Mouse (Mus musculus) liver, postnatal 0 days (tissue): ENCODE measurements around the gene Spock1. TPM values are rescaled to one million over a fixed set of nuclear protein-coding genes. Genes with fewer than 3 reads are reported as not detected.

ENCODE experiments used
- ATAC-seq: fragments of 200-750 bp; cut with Nextera tagmentation; 2 replicates; pipeline ENCODE4 v1.8.0; 2017; ENCODE audit warnings: mild to moderate bottlenecking, moderate library complexity
- DNase-seq: peaks from one replicate; pipeline ENCODE4 v3.0.0-alpha.2; 2016
- H3K27ac ChIP-seq: fragments of 300-500 bp; sonication (generic); 2 replicates; pipeline ENCODE4 v1.5.1; 2014; ENCODE audit warnings: antibody characterized with exemption, moderate library complexity, mild to moderate bottlenecking, low read depth
- H3K27me3 ChIP-seq: fragments of 300-500 bp; sonication (generic); 2 replicates; pipeline ENCODE4 v1.6.1; 2014; ENCODE audit warnings: low read length, control low read depth, mixed read lengths; ENCODE audit not compliant: insufficient read depth
- H3K36me3 ChIP-seq: fragments of 300-500 bp; sonication (generic); replicated peaks from 2 replicates; pipeline ENCODE4 v1.6.1; 2014; ENCODE audit warnings: mild to moderate bottlenecking, control low read depth, low read length, moderate library complexity, mixed read lengths; ENCODE audit not compliant: insufficient read depth
- H3K4me1 ChIP-seq: fragments of 300-500 bp; sonication (generic); 2 replicates; pipeline ENCODE4 v1.6.1; 2014; ENCODE audit warnings: antibody characterized with exemption, mild to moderate bottlenecking, control low read depth; ENCODE audit not compliant: insufficient read depth
- H3K4me2 ChIP-seq: fragments of 300-500 bp; sonication (generic); 2 replicates; pipeline ENCODE4 v1.6.1; 2014; ENCODE audit warnings: low read depth, mild to moderate bottlenecking, low read length, moderate library complexity, mixed read lengths
- H3K4me3 ChIP-seq: fragments of 300-500 bp; sonication (generic); 2 replicates; pipeline ENCODE4 v1.5.1; 2014; ENCODE audit warnings: low read depth, low read length
- H3K9ac ChIP-seq: fragments of 300-500 bp; sonication (generic); replicated peaks from 2 replicates; pipeline ENCODE4 v1.6.1; 2014; ENCODE audit warnings: mild to moderate bottlenecking, moderate library complexity
- H3K9me3 ChIP-seq: fragments of 300-500 bp; sonication (generic); 2 replicates; pipeline ENCODE4 v1.6.1; 2016; ENCODE audit warnings: mild to moderate bottlenecking, control low read depth, low read length, mixed read lengths
- CTCF ChIP-seq: sonication (generic); IDR thresholded peaks from 2 replicates; pipeline ENCODE4 v1.5.1; 2016; ENCODE audit warnings: antibody characterized with exemption, low read depth
- EP300 ChIP-seq: IDR thresholded peaks from 2 replicates; pipeline ENCODE4 v1.6.1; 2016; ENCODE audit warnings: antibody characterized with exemption, low read depth, mild to moderate bottlenecking
- WGBS: fragments of 180-500 bp; shearing (Covaris S2); extraction: QIAGEN DNeasy Blood & Tissue Kit; methylation state at CpG from one replicate; pipeline ENCODE4 v1.1.7; 2014; ENCODE audit not compliant: insufficient replicate concordance; 5-methylcytosine and 5-hydroxymethylcytosine counted together
- polyA plus RNA-seq: library from polyadenylated mRNA; unstranded; fragments of >200 nt; fragmentation: Nextera tagmentation; extraction: Ambion mirVana; gene quantifications from 2 replicates; pipeline ENCODE4 v1.2.1, GENCODE M21; 2015

Spock1 gene
- not detected in 2 replicates for polyA plus RNA-seq

- peak within 1 kb of the TSS; percentile 38; the same call in 1 of the 2 replicates for H3K4me2 ChIP-seq
- H3K4me3 ChIP-seq, result peak within 1 kb of the TSS; percentile 17; the same call in 1 of the 2 replicates
- ATAC-seq (no peak), DNase-seq (peak; percentile 79)
- peaks cover 21% of the 10 kb centered on the region for H3K27me3 ChIP-seq
- WGBS, result 1% methylated on average over 23 of the region's 32 CpGs
- no peaks in the 10 kb centered on the region for H3K36me3 ChIP-seq
- TF ChIP-seq CTCF (peak; percentile 83), EP300 (no peak)
- H3K27ac ChIP-seq, result no peak within 1 kb of the TSS
- H3K9ac ChIP-seq, result no peak within 1 kb of the TSS
- 0 out of 2 replicates have a peak, but pooled peaks cover 7% of the 10 kb centered on the region for H3K9me3 ChIP-seq
- peaks cover 3% of the 10 kb centered on the region; the same call in 1 of the 2 replicates for H3K4me1 ChIP-seq
Observed at GRCm38 (mm10) chr13:57908266-57908582, at the start of gene Spock1. TSS of gene Spock1 (minus strand) at chr13:57908332.

DNA sequence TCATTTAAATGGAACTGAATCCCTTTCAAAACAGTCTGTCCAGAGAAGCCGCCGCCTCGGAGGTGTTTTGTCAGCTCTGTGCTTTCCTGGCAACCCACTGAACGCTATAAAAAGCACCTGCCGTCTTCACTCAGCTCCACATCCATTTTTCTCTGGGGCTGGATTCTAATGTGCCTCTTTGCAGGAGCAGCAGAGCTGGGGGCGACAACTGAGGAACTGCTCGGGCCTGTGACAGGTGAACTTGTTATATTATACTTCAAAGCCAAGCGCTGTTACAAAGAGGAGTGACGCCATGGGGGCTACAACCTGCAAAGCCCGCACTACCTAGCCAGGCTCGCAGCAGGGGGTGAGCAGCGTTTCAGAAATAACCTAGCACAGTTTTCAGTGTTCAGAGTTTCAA, 42.0 kb upstream of the Spock1 start:
- H3K9ac ChIP-seq, result no peak overlapping the region
- WGBS, result 79% methylated on average over 12 of the region's 12 CpGs
- no peaks in the 10 kb centered on the region for H3K36me3 ChIP-seq
- H3K27me3 ChIP-seq, result no peaks in the 10 kb centered on the region
- no peak overlapping the region for H3K4me3 ChIP-seq
- no peak overlapping the region for H3K4me2 ChIP-seq
- no peak overlapping the region for H3K27ac ChIP-seq
- H3K4me1 ChIP-seq, result no peaks in the 10 kb centered on the region
- no peak for TF ChIP-seq EP300
- TF ChIP-seq CTCF, result no peak
- DNase-seq (no peak), ATAC-seq (no peak)
- H3K9me3 ChIP-seq, result no peaks in the 10 kb centered on the region

GRCm38 (mm10) chr13:57949513-57949912, 41.4 kb upstream of the Spock1 start:
- Histone ChIP-seq H3K4me3 (no peak overlapping the region), H3K4me2 (no peak overlapping the region), H3K36me3 (no peaks in the 10 kb centered on the region), H3K27ac (no peak overlapping the region), H3K27me3 (no peaks in the 10 kb centered on the region), H3K4me1 (no peaks in the 10 kb centered on the region), H3K9me3 (no peaks in the 10 kb centered on the region), H3K9ac (no peak overlapping the region)
- 77% methylated on average over 4 of the region's 4 CpGs for WGBS
- DNase-seq, result no peak
- TF ChIP-seq EP300, result no peak
- no peak for ATAC-seq

GRCm38 (mm10) chr13:57945197-57945596, 37.1 kb upstream of the Spock1 start:
- H3K4me3 ChIP-seq, result no peak overlapping the region
- TF ChIP-seq CTCF (no peak), EP300 (no peak)
- H3K4me1 ChIP-seq, result no peaks in the 10 kb centered on the region
- ATAC-seq, result no peak
- WGBS, result 68% methylated on average over 11 of the region's 11 CpGs
- H3K4me2 ChIP-seq, result no peak overlapping the region
- no peaks in the 10 kb centered on the region for H3K27me3 ChIP-seq
- H3K9ac ChIP-seq, result no peak overlapping the region
- no peak overlapping the region for H3K27ac ChIP-seq
- no peaks in the 10 kb centered on the region for H3K9me3 ChIP-seq
- no peak for DNase-seq
- H3K36me3 ChIP-seq, result no peaks in the 10 kb centered on the region

DNA sequence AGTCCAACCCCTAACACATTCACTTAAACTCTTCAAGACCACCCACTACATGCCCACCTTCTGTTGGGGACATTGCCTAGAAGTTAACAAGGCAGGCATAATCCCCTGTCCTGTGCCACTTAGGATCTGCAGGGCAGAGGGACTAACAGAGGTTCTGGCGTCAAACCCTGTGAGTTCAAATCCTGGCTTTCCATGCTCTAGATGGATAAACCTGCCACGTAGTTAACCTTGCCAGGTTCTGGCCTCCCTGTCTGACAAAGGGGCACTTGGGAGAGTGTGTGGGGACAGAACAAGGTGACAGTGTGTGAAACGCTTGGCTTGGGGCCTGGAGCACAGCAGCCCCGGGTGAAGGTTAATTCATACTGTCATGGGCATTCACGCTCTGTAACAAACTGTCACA, 36.3 kb upstream of the Spock1 start:
- H3K36me3 ChIP-seq, result no peaks in the 10 kb centered on the region
- H3K9me3 ChIP-seq, result no peaks in the 10 kb centered on the region
- no peak overlapping the region for H3K9ac ChIP-seq
- H3K4me3 ChIP-seq, result no peak overlapping the region
- TF ChIP-seq CTCF (no peak), EP300 (no peak)
- H3K4me2 ChIP-seq, result no peak overlapping the region
- ATAC-seq (no peak), DNase-seq (no peak)
- no peaks in the 10 kb centered on the region for H3K27me3 ChIP-seq
- H3K4me1 ChIP-seq, result no peaks in the 10 kb centered on the region
- WGBS, result 74% methylated on average over 5 of the region's 5 CpGs
- no peak overlapping the region for H3K27ac ChIP-seq

DNA sequence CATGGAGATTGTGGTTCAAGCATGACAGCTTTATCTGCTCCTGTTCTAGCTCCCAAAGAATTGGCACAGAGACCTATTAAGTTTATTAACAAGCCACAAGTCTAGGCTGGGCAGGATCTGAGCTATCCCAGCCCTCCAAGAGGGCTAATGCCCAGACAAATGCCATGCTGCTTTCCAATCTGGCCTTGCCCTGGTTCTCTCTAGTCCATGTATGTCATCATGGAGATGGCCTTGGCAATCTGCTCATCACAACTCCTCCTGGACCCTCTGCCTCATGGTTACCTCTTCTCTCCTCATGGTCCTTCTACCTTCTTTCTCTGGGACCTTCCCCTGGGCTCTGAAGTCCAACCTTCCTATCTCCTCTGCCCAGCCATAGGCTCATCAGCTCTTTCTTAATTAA, 35.8 kb upstream of the Spock1 start:
- ATAC-seq, result no peak
- H3K9ac ChIP-seq, result no peak overlapping the region
- H3K9me3 ChIP-seq, result no peaks in the 10 kb centered on the region
- H3K27me3 ChIP-seq, result no peaks in the 10 kb centered on the region
- DNase-seq, result no peak
- no peak overlapping the region for H3K4me3 ChIP-seq
- no peaks in the 10 kb centered on the region for H3K36me3 ChIP-seq
- no peak overlapping the region for H3K27ac ChIP-seq
- no peaks in the 10 kb centered on the region for H3K4me1 ChIP-seq
- no peak overlapping the region for H3K4me2 ChIP-seq
- TF ChIP-seq CTCF, result no peak
- no peak for TF ChIP-seq EP300
